Mouse (Mus musculus): ENCODE data around the gene Hsd17b14.
A peak's percentile ranks its signal among the peaks of the same experiment; 100 is the strongest.
"Not testable (repeated sequence)": the region's sequence is repeated elsewhere in the genome, so short reads cannot be mapped to it uniquely, and the experiment has no call there.

The Hsd17b14 gene

GRCm38 (mm10) chr7:45554744-45555143 is at the start of gene Hsd17b14:
Gene Hsd17b14 (plus strand): TSS chr7:45554893.
- no peak for DNase-seq

DNA sequence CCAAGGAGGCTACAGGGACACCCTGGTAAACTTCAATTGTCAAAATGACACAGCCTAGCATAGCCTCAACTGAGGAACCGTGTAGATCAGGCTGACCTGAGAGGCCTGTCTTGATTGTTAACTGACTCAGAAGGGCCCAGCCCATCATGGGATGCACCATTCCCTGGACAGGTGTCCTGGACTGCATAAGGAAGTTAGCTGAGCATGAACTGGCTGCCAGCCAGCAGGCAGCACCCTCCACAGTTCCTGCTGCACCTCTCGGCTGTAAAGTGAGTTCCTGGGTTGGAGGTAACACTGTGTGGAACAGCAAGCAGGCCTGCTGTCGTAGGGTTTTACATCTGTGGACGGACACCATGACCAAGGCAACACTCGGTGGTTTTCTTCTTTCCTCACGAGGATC is 47.1 kb upstream of the Hsd17b14 start:
- DNase-seq, result no peak

DNA sequence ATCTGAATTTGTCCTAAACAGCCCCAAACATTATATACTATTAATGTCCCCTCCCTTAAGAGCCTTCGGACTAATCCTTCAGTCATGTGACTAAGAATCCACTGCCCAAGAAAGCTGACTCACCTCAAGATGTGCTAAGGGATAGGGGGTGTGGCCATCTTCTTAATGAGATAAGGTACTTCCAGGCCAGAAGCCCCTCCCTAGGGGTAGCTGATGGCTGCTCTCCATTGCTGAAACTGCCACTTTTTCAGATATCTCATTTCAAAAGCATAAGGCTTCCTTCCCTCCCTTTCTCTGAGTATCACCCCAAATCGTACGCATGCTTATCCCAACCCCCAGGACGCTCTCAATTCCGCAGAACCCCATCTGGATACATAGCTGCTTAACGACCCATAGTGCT is 46.1 kb upstream of the Hsd17b14 start:
- DNase-seq, result no peak

DNA sequence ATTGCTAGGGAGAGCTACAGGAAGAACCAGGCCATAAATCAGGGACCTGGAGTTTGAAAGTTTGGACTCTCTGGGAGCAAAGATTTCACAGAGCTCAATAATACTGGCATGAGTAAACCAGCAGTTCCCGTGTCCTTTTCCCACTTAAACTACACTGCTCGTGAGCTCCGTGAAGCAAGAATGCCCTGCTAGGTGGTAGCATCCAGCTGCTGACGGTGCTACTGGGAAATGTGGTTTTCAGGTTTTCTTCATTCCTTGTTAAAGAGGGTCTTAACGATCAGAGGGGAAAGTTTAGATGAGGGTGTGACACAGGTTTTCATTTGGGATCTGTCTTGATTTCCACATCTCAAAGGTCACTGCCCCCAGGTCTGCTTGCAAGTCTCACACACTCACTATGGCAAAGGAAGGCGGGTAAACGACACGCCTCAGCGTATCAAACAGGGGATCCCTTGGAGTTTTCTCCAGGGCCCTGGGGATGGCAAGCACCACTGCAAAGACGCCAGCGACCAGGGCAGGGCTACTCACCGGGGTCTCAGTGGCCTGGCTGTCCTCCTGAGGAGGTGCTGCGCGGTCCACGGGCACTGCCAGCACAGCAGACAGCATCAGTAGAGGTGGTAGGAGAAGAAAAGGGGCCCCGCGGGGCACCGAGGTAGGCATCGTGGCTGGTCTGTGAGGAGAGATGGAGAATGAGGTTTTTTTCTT is 45.4 kb upstream of the Hsd17b14 start:
- DNase-seq, result no peak

GRCm38 (mm10) chr7:45509912-45510787 is 44.5 kb upstream of the Hsd17b14 start, which contains the start of gene Nucb1:
Gene Nucb1 (minus strand): TSS chr7:45510406.
- DNase-seq, result peak; percentile 85 to 91

- DNase-seq, result no peak
These were observed 40.3 kb upstream of the Hsd17b14 start for GRCm38 (mm10) chr7:45514411-45514810.

- no peak for DNase-seq
These were observed 39.3 kb upstream of the Hsd17b14 start for GRCm38 (mm10) chr7:45515436-45515835.

DNA sequence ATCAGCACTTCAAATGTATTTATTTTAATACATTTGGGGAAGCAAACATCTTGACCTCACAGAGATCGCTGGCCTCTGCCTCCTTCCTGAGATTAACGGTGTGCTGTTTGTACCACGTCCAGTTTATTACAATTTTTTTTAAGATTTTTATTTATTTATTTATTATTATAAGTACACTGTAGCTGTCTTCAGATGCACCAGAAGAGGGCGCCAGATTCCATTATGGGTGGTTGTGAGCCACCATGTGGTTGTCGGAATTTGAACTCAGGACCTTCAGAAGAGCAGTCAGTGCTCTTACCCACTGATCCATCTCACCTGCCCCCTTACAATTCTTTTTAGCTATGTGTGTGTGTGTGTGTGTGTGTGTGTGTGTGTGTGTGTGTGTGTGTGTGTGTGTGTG is 37.8 kb upstream of the Hsd17b14 start:
- DNase-seq, result not testable (repeated sequence)

DNA sequence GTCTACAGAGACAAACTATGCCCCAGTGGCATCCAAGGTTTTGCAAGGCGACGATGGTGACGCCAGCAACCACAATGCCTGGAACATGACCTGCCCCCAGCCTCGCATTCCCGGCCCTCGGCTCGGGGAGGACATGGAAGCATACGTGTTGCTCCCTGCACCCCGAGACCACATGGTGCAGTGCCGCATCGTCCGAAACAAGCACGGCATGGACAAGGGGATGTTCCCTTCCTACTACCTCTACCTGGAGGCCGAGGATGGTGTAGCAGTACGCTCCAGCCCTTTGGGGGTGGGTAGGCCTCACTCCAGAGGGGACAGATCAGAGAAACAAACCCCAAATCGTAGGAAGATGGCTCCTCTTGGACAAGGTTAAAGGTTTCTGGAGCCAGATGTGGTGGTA is 36.1 kb upstream of the Hsd17b14 start:
- DNase-seq, result no peak

GRCm38 (mm10) chr7:45519345-45520120 is 35.2 kb upstream of the Hsd17b14 start:
- DNase-seq, result no peak

GRCm38 (mm10) chr7:45520605-45521004 is 34.1 kb upstream of the Hsd17b14 start:
- DNase-seq, result no peak

GRCm38 (mm10) chr7:45521728-45522184 is 32.9 kb upstream of the Hsd17b14 start:
- peak; percentile 84 to 90 for DNase-seq

GRCm38 (mm10) chr7:45522194-45522752 is 32.4 kb upstream of the Hsd17b14 start:
- no peak for DNase-seq

DNA sequence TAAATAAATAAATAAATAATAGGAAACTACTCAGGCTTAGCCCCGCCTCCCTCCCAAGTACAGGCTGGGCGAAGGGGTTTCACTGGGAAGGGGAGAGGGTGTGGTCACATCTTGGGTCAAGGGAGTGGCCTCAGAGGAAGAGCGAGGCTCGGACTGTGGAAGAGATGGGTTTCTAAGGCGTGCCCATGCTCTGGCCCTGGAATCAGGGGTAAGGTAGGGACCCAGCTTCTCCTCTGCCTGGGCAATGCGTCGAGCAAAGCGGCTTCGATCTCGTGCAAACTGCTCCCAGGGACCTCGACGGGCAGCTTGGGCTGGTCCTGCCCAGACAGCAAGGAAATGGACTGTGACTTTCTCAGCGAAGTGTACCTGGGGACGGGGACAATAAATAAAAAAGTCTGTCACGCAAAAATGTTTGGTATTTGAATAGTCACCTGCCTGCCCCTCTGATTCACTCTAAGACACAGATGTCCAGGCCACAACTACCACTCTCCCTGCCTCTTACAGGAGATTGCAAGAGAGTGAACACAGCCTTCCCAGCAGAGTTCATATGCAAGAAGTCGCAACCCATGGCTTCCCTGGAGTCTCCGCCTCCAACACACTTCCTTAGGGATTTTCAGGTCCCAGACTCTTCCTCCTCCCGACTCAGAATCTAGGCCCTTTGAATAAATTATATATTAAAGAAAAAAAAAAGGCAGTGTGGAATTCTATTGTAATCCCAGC is 31.6 kb upstream of the Hsd17b14 start:
- DNase-seq, result no peak

DNA sequence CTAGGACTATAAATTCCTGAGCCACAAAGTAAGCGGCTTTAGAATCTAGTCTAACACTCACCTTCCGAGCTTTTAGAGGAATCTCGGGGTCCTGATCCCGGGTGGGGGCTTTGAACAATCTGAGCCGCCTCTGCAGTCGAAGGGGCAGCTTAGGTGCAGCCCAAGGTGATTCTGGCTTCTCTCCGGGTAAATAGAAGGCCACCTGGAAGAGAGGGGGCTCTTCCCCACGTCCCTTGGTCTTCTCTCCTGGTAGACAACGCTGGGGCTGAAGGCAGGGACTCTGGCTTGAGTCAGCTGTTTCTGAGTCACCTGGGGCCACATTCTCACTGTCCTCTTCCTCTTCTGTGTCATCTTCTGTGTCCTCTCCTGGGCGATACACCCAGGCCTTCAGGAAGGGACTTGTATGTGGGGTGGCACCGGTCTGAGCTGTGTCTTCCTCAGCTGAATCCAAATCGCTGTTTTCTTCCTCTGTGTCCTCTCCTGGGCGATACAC is 31.0 kb upstream of the Hsd17b14 start:
- DNase-seq, result no peak

DNA sequence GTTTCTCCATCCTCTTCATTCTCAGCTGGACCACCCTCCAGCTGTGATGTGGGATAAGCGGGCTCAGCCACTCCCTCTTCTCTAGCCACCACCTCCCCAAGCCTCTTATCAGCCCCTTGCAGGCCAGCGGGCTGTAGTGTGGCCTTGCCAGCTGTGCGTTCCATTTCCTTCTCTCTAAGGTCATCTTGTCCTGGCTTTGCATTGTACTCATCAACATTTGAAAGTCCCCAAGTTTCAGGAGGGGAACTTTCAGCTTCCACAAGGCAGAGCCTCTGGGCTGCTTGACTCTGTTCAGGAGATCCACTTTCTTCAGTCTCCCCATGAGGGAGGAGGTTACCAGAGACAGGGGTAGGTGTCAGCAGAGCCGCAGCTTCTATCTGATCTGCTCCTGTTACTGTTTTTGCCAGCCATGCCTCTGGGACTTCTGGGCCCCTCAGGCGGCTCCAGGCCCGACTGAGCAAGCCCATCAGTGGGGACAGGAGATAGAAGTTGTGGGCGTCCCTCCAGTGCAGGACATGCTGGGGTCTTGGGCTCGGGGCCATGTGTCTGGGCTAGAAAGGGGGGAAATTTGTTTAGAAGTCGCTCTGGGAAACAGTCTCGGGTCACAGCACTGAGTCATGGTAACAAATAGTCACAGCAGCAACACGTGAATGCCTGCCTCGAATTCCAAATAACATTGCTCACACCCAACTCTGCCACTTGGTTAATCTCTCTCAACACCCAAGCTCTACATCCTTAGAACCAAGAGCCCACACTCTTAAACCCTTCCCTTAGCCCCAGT is 29.7 kb upstream of the Hsd17b14 start:
- DNase-seq, result no peak

DNA sequence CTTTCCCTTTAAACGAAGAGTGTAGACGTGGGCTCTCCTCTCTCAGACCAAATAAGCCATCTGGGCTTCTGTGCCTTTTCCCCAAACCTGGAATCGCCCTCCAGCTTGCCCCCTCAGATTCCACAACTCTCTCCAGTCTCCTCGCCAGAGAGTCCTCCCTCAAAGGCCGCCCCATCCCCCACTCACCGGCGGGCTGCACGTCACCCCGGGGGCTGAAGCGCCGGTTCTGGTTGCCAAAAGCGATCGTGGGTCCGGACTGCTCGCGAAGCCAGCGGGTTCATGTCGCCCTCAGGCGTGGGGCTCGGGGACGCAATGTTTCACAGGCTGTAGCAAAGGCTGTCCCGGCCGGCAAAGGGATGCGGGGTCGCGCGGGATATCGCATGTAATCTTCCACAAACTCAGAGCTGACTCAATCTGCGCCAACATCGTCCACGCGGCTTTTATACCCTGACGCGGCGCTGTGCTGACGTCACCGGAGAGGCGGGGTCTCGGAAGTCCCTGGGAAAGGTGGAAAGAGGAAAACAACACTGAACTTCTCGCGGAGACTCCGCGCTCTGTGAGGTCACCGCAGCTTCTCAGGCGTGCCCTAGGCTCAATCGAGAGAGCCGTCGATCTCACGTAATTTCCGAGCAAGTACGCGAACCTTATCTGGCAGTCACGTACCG is 28.8 kb upstream of the Hsd17b14 start, which contains the start of the genes Ppp1r15a and Plekha4:
TSS of gene Ppp1r15a (minus strand) at position 460 of the 665 bp plus-strand sequence.
TSS of gene Plekha4 (plus strand) at position 522 of the 665 bp plus-strand sequence.
- peak; percentile 91 to 92 for DNase-seq

DNA sequence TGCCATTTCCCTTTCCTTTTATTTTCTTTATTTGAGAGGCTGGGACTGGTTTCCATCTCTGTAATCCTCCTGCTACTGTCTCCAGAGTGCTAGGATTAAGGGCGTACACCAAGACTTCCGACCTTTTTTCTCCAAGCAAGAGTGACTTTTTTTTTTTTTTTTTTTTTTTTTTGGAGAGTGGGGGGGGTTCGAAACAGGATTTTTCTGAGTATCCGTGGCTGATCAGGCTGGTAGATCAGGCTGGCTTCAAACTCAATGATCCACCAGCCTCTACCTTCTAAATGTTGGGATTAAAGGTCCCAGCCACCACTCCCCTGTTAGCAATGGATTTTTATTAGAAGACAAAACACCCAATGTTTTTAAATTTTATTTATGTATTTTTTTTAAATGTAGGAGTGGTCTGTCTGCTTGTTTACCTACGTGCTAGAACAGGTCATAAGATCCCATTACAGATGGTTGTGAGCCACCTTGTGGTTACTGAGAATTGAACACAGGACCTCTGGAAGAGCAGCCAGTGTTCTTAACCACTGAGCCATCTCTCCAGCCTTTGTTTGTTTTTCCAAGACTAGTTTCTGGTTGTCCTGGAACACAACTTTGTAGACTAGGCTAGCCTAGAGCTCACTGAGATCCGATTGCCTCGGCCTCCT is 28.1 kb upstream of the Hsd17b14 start:
- DNase-seq, result no peak

DNA sequence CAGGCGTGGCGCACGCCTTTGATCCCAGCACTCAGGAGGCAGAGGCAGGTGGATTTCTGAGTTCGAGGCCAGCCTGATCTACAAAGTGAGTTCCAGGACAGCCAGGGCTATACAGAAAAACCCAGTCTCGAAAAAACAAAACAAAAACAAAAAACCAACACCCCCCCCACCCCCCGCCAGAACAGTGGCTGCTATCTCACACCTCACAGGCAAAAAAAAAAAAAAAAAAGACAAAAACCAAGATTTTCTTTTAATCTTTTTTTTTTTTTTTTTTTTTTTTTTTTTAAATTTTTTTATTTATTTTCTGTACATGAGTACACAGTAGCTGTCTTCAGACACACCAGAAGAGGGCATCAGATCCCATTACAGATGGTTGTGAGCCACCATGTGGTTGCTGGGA is 27.5 kb upstream of the Hsd17b14 start:
- DNase-seq, result not testable (repeated sequence)

DNA sequence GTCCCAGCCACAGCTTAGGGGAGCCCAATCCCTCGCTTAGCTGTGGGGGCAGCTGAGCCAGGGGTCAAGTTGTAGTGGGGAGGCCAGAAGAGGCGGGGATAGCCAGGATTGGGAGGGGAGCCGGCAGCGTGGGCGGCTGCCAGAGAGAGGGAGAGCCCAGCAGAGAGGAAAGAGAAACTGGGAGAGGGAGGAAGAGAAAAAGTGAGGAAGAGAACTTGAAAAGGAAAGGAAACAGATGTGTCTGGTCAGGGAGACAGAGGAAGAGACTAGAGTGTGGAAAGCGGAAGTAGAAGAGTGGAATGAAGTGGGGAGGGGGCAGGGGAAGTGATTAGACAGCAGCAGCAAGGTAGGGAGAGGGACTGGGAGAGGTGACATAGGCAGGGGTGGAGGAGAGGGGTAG is 25.2 kb upstream of the Hsd17b14 start:
- no peak for DNase-seq
